Mouse (Mus musculus) stomach, embryonic 15.5 days (tissue): ENCODE data around the gene Fam171a1. TPM values are rescaled to one million over a fixed set of nuclear protein-coding genes. Genes with fewer than 3 reads are reported as not detected.

ENCODE experiments used
- ATAC-seq: fragments of 200-750 bp; cut with Nextera tagmentation; 2 replicates; pipeline ENCODE4 v1.8.0; 2017; ENCODE audit warnings: low read depth, moderate number of reproducible peaks, moderate TSS enrichment; ENCODE audit not compliant: insufficient read depth, low FRiP score
- H3K27ac ChIP-seq: fragments of 300-500 bp; sonication (generic); 2 replicates; pipeline ENCODE4 v1.5.1; 2015; ENCODE audit warnings: mild to moderate bottlenecking, inconsistent platforms
- H3K27me3 ChIP-seq: fragments of 300-500 bp; sonication (generic); replicated peaks from 2 replicates; pipeline ENCODE4 v1.6.1; 2015; ENCODE audit warnings: inconsistent platforms
- H3K36me3 ChIP-seq: fragments of 300-500 bp; sonication (generic); 2 replicates; pipeline ENCODE4 v1.6.1; 2015; ENCODE audit warnings: inconsistent platforms
- H3K4me1 ChIP-seq: fragments of 300-500 bp; sonication (generic); 2 replicates; pipeline ENCODE4 v1.6.1; 2015; ENCODE audit warnings: inconsistent platforms
- H3K4me2 ChIP-seq: fragments of 300-500 bp; sonication (generic); 2 replicates; pipeline ENCODE4 v1.6.1; 2015; ENCODE audit warnings: mild to moderate bottlenecking, inconsistent platforms
- H3K4me3 ChIP-seq: fragments of 300-500 bp; sonication (generic); replicated peaks from 2 replicates; pipeline ENCODE4 v1.5.1; 2015; ENCODE audit warnings: inconsistent platforms
- H3K9ac ChIP-seq: fragments of 300-500 bp; sonication (generic); 2 replicates; pipeline ENCODE4 v1.6.1; 2015; ENCODE audit warnings: inconsistent platforms
- H3K9me3 ChIP-seq: fragments of 300-500 bp; sonication (generic); 2 replicates; pipeline ENCODE4 v1.6.1; 2016; ENCODE audit warnings: inconsistent platforms
- WGBS: fragments of 180-500 bp; shearing (Covaris S2); methylation state at CpG from one replicate; pipeline ENCODE4 v1.1.7; 2015; 5-methylcytosine and 5-hydroxymethylcytosine counted together
- polyA plus RNA-seq: library from polyadenylated mRNA; unstranded; fragments of >200 nt; fragmentation: Nextera tagmentation; extraction: Ambion mirVana; gene quantifications from 2 replicates; pipeline ENCODE4 v1.2.1, GENCODE M21; 2015

The Fam171a1 gene
- polyA plus RNA-seq, 1 experiment from 2014 or later = 26.7 TPM

DNA sequence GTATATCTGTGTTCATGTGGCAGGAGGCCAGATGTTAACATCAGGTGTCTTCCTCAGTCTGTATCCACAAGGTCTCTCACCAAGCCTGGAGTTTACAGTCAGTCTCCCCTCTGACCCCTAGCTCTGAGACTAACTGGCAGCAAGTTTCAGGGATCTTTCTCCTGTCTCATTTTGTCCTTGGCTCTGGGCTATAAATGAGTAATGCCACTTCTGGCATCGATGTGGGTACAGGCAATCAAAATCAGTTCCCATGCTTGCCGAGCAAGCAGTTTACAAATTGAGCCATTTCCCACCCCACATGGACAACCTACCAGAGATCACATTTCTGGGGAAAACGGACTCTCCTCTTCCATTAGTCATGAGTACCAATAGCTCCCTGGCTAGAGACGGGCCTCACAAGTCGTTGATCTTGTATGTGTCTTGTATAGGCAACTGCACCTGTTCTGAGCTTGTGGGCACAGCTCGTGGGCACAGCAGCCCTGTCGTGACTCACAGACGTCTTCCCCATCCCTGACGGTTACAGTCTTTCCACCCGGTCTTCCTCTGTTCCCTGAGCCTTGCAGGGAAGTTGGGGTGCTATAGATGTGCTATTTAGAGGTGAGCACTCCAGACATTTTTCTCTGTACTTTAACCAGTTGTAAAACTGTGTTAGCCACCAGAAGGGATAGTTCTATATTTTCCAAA lies 43.8 kb downstream of the Fam171a1 start:
- Histone ChIP-seq H3K36me3 (no peaks in the 10 kb centered on the region), H3K27ac (no peak overlapping the region), H3K9ac (no peak overlapping the region), H3K4me3 (no peak overlapping the region), H3K4me2 (no peak overlapping the region), H3K4me1 (peaks cover 3% of the 10 kb centered on the region; the same call in 1 of the 2 replicates), H3K27me3 (no peaks in the 10 kb centered on the region), H3K9me3 (no peaks in the 10 kb centered on the region)
- no peak for ATAC-seq
- WGBS = 55% methylated on average over 10 of the region's 10 CpGs

DNA sequence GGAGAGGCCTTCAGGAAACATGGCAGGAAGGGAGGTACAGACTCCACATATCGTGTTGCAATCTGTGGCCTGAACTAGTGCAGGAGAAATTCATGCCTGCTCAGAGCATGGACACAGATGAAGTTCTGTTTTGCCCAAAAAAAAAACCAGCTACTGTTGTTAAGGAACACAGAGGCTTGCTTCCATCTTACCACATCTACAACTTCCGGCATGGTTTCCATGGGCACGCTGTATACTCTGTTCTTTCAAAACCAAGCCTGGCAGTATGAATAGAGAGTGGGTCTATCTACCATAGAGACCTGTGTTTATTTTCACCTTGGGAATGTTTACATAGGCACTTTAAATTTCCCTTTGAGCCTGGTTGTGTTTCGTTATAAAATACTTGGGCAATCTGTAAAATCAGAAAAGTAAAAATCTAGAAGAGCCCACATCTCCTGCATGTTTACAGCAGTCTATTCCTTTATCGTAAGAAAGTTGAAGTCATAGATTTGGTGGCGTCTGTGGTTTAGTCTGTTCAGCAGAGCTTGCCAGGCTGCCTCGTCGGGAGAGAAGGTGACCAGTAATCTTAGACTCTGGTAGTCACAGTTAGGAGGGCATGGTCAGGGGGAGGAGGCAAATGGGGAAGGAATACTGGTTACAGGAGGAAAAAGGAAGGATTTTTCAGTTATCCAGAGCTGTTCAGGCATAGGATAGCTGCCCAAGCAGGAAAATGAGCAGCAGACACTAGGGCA lies 44.8 kb downstream of the Fam171a1 start:
- Histone ChIP-seq H3K4me3 (no peak overlapping the region), H3K27ac (no peak overlapping the region; the same call in 1 of the 2 replicates), H3K9me3 (no peaks in the 10 kb centered on the region), H3K9ac (no peak overlapping the region), H3K36me3 (no peaks in the 10 kb centered on the region), H3K4me2 (no peak overlapping the region), H3K4me1 (peaks cover 3% of the 10 kb centered on the region; the same call in 1 of the 2 replicates), H3K27me3 (no peaks in the 10 kb centered on the region)
- ATAC-seq = 0 out of 2 replicates have a peak, but pooled peaks have one; percentile 51
- 38% methylated on average over 8 of the region's 8 CpGs for WGBS

DNA sequence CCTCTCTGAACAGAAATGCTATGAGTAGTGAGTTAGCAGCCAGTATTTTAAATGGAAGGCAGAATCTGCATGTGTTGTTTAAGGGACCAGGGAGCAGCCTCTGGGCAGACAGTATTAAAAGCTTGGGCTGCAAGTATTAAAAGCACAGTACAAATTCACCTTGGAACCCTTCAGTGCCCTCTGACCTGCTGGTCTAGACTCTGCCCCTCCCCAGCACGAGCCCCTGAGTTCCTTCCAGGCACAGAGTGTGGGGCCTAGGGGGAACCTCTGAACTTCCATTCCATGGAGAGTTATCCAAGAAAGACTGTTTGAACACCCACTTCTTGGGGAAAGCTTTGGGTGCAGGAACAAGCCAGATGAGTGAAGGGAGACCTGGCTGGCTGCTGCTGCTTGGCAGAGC lies 47.6 kb downstream of the Fam171a1 start:
- ATAC-seq = no peak
- H3K27ac ChIP-seq = no peak overlapping the region

DNA sequence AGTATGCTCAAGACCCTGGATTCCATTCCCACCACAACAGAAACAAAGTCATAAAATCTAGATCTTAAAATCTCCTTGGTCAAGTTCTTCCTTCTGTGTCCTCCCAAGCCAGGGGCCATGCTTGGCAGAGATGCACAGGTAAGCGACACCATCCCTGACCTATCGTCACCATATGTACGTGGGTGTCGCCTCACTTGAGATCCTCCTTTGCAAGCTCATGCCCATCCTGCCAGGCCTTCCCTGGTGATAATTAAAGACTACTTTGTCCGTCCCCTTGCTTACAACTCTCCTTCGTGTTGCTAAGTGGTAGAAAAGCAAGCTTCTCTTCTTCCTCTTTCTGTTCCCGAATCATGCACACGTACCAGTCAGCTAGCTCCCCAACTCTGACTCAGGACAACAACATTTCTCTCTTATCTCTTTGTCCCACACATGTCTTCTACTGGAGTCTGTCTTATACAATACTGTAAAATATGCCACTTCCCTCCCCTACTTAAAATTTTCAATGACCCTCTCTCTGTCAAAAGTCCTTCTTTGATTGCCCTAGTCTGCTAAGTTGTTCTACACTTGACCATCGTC lies 49.6 kb downstream of the Fam171a1 start:
- Histone ChIP-seq H3K27ac (no peak overlapping the region), H3K4me3 (no peak overlapping the region), H3K4me1 (peaks cover 7% of the 10 kb centered on the region; the same call in 1 of the 2 replicates), H3K27me3 (no peaks in the 10 kb centered on the region), H3K9ac (no peak overlapping the region), H3K4me2 (no peak overlapping the region), H3K36me3 (no peaks in the 10 kb centered on the region), H3K9me3 (no peaks in the 10 kb centered on the region)
- ATAC-seq = no peak
- WGBS = 88% methylated on average over 9 of the region's 9 CpGs

More for the DNA sequence above, 47.6 kb downstream of the Fam171a1 start:
- Histone ChIP-seq H3K9ac (no peak overlapping the region), H3K27me3 (no peaks in the 10 kb centered on the region), H3K9me3 (no peaks in the 10 kb centered on the region), H3K4me1 (peaks cover 10% of the 10 kb centered on the region; the same call in 1 of the 2 replicates), H3K36me3 (no peaks in the 10 kb centered on the region), H3K4me3 (no peak overlapping the region), H3K4me2 (no peak overlapping the region)
- WGBS = 21% methylated on average over 1 of the region's 1 CpGs

DNA sequence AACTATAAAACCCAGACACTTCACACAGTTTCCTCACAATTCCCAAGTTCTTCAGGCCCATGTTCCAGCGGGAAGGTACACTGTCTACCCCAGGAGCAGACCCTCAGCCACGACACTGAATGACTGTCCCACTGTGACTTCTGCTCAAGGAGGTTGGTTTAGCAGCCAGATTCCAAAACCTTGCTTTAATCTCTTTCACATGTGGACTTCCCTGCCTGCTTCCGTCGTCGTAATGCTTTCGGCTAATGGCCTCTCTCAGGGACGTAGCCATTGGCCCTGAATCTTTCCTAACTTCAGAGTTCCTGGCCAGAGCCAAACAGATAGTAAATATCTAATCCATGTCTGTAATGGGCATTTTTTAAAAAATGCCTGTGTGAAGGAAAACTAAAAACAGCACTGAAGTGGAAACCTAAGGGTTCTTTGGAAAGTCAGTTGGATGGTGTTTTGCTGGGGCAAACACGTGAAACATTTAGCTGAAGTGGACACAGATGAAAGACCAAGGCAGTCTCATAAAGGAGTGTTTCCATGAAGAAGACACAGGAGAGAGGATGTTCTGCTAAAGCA lies 51.1 kb downstream of the Fam171a1 start:
- Histone ChIP-seq H3K9me3 (no peaks in the 10 kb centered on the region), H3K27ac (no peak overlapping the region), H3K4me3 (no peak overlapping the region), H3K9ac (no peak overlapping the region), H3K4me1 (0 out of 2 replicates have a peak, but pooled peaks cover 6% of the 10 kb centered on the region), H3K27me3 (no peaks in the 10 kb centered on the region), H3K4me2 (no peak overlapping the region), H3K36me3 (no peaks in the 10 kb centered on the region)
- no peak for ATAC-seq
- WGBS = 88% methylated on average over 8 of the region's 8 CpGs

DNA sequence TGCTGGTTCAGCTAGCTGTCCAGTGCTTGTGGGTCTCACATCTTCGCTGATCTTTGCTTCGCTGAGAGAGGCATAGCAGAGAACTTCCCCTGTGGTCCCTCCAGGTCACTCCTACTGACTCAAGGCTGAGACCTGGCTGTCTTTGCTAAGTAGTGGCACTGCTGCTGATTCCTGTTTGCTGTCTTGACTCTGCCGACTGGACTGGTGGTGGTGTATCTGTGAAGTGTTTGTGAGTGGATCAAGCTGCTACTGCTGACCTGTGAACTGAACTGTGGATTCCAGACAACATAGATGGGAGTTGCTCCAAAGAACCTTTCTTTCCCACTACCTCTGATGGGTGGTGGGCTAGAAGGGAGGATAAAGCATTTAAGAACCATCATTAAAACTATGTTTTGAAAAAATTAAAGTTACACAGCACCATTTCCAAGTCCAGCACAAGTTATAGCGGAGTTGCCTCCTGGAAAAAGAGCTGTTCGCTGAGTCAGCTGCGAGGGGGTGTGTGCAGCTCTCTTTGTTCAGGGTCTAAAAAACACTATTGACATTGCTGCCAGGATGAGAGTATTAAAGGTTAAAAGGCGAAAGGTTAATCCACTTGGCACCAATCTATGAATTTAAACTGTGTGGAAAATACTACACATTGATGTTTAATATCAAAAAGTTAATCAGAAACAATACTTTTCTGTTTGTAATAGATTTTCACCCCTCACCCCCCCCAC lies 52.0 kb downstream of the Fam171a1 start:
- Histone ChIP-seq H3K36me3 (no peaks in the 10 kb centered on the region), H3K9me3 (no peaks in the 10 kb centered on the region), H3K9ac (no peak overlapping the region), H3K27ac (no peak overlapping the region), H3K4me2 (no peak overlapping the region), H3K4me1 (0 out of 2 replicates have a peak, but pooled peaks cover 6% of the 10 kb centered on the region), H3K4me3 (no peak overlapping the region), H3K27me3 (no peaks in the 10 kb centered on the region)
- ATAC-seq = no peak
- 55% methylated on average over 7 of the region's 7 CpGs for WGBS

DNA sequence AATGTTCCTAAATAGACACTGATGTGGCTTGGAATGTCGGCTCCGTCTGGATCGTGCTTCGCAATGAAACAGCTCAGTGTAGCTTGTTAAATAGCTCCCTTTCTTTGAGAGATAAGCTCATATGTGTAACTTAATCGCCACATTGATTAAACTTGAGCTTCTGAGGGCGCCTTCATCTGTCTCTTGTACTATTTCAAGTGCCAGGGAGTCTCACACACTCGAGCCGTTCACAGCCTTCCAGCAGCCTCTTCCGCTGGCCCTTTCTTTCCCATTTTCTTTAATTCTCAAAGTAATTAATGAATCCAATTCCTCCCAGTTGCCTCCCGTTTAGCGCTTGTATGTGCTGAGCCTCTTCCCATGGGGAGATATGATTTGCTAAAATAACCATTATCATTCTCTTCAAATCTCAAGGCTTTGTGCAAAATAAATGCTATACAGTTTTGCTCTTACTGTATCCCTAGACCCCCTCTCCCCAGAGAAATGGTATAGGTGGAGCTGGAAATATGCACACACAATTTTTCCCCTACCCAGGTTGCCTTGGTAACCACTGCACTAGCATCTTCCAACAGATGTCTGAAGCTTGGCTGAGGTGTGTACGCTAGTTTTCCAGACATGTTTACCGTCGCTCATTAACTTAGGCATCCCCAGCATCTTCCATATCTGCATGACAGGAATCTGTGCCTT lies 54.8 kb downstream of the Fam171a1 start:
- Histone ChIP-seq H3K4me2 (no peak overlapping the region), H3K27ac (no peak overlapping the region), H3K9me3 (no peaks in the 10 kb centered on the region), H3K9ac (no peak overlapping the region), H3K36me3 (no peaks in the 10 kb centered on the region), H3K27me3 (no peaks in the 10 kb centered on the region), H3K4me1 (0 out of 2 replicates have a peak, but pooled peaks cover 6% of the 10 kb centered on the region), H3K4me3 (no peak overlapping the region)
- 76% methylated on average over 14 of the region's 14 CpGs for WGBS
- no peak for ATAC-seq

DNA sequence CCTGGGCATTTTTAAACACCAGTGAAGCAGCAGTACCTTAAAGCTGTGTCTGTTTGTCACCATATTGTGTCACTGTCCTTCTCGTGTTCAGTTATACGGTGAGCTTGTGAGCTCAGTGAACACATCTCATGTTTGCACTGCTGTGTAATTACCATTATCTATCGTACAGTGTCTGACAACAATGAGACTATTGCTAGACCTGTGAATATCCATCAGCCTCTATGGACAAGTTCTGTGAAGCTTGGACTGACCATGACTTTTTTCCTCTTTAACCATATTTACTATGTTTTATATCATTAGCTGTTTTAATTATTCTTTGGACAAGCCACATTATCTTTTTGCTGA lies 55.4 kb downstream of the Fam171a1 start:
- H3K9ac ChIP-seq = no peak overlapping the region
- ATAC-seq = no peak
- H3K27me3 ChIP-seq = no peaks in the 10 kb centered on the region
- no peak overlapping the region for H3K4me2 ChIP-seq
- H3K4me1 ChIP-seq = 0 out of 2 replicates have a peak, but pooled peaks cover 6% of the 10 kb centered on the region
- H3K4me3 ChIP-seq = no peak overlapping the region
- no peaks in the 10 kb centered on the region for H3K36me3 ChIP-seq
- no peaks in the 10 kb centered on the region for H3K9me3 ChIP-seq
- no peak overlapping the region for H3K27ac ChIP-seq
- WGBS = 64% methylated on average over 3 of the region's 3 CpGs

DNA sequence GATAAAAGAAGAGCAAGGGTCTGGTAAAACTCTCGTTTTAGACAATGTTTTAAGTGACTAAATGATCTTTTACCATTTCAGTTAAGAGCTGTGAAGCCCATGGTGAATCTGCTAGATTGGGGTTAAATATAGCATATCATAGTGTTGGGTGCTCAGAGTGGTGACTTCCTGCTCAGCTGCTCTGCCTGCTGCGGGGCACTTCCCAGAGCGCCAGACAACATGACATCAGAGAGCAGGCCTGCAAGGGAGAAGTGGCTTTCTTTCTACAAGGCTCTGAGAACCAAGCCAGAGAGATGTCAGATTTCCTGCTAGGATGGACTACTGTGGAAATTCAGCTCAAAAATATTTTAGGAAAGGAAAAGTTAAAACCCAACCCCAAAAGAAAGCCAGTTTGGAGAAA lies 57.8 kb downstream of the Fam171a1 start:
- no peak overlapping the region for H3K27ac ChIP-seq
- 36% methylated on average over 3 of the region's 3 CpGs for WGBS

DNA sequence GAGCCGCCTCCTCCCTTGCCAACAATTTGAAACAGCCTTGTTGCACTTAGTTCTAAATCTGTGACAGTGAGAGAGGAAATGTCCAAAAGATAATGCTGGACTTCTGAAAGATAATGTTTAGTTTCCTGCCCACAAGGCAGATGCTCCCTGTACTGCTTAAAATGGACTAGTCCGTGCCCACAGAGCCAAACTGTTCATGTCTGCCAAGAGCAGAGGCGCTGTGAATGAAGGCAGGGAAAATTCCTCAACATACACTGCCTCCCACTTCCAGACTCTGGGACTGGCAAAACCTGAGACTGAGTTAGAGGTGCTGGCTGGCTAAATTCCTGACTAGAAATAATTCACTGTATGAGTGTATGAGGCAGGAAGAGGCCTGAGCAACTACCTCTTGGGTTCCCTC lies 58.6 kb downstream of the Fam171a1 start:
- Histone ChIP-seq H3K27ac (no peak overlapping the region), H3K4me2 (no peak overlapping the region), H3K27me3 (no peaks in the 10 kb centered on the region), H3K4me1 (no peaks in the 10 kb centered on the region), H3K9ac (no peak overlapping the region), H3K36me3 (no peaks in the 10 kb centered on the region), H3K4me3 (no peak overlapping the region), H3K9me3 (no peaks in the 10 kb centered on the region)
- 0 out of 2 replicates have a peak, but pooled peaks have one; percentile 42 for ATAC-seq
- 57% methylated on average over 3 of the region's 3 CpGs for WGBS

More for the DNA sequence above, 57.8 kb downstream of the Fam171a1 start:
- Histone ChIP-seq H3K36me3 (no peaks in the 10 kb centered on the region), H3K9me3 (no peaks in the 10 kb centered on the region), H3K4me2 (no peak overlapping the region), H3K4me1 (no peaks in the 10 kb centered on the region), H3K4me3 (no peak overlapping the region), H3K27me3 (no peaks in the 10 kb centered on the region), H3K9ac (no peak overlapping the region)
- no peak for ATAC-seq

DNA sequence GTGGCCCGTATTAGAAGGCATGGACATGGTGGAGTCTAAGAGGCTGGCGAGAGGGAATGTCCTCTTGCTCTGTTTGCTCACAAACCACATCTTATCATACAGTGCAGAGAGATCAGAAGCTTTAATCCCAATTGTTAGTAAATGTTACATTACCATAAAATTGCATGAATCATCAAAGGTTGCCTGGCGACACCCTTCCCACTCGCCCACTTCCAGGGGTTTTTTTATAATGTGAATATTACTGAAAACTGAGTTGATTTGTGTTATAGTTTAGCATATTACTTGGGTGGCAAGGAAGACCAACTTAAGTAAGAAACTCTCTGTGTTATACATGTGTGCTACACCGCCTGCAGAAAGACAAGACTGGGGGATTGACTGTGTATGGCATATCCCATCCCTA lies 60.9 kb downstream of the Fam171a1 start:
- no peak for ATAC-seq
- no peak overlapping the region for H3K9ac ChIP-seq
- H3K4me2 ChIP-seq = no peak overlapping the region
- no peak overlapping the region for H3K4me3 ChIP-seq
- no peaks in the 10 kb centered on the region for H3K36me3 ChIP-seq
- 0 out of 2 replicates have a peak, but pooled peaks cover 5% of the 10 kb centered on the region for H3K4me1 ChIP-seq
- no peak overlapping the region for H3K27ac ChIP-seq
- WGBS = 83% methylated on average over 5 of the region's 5 CpGs
- H3K9me3 ChIP-seq = no peaks in the 10 kb centered on the region
- H3K27me3 ChIP-seq = no peaks in the 10 kb centered on the region
